Mouse (Mus musculus) brain, embryonic 14.5 days (tissue): ENCODE measurements around the gene Tmem107. TPM values are rescaled to one million over a fixed set of nuclear protein-coding genes. Genes with fewer than 3 reads are reported as not detected.
"Not testable (repeated sequence)": the region's sequence is repeated elsewhere in the genome, so short reads cannot be mapped to it uniquely, and the experiment has no call there.

ENCODE experiments used
- DNase-seq: peaks from one replicate; pipeline ENCODE4 v3.0.0-alpha.2; 2011; ENCODE audit warnings: low read depth
- CTCF ChIP-seq: fragments of 200-500 bp; IDR thresholded peaks from 2 replicates; pipeline ENCODE4 v1.5.1; 2012; ENCODE audit warnings: inconsistent platforms, mild to moderate bottlenecking, moderate library complexity, borderline replicate concordance; ENCODE audit not compliant: insufficient read depth, insufficient read length; ENCODE audit errors: extremely low read depth
- POLR2A ChIP-seq: fragments of 200-500 bp; IDR thresholded peaks from 2 replicates; pipeline ENCODE4 v1.6.1; 2012; ENCODE audit warnings: mild to moderate bottlenecking, inconsistent platforms, borderline replicate concordance; ENCODE audit not compliant: poor library complexity, insufficient read depth, insufficient read length, severe bottlenecking; ENCODE audit errors: extremely low read depth
- polyA plus RNA-seq: library from polyadenylated mRNA; depleted of rRNA; stranded (reverse); fragments of >200 nt; gene quantifications from 2 replicates; pipeline ENCODE4 v1.2.3, GENCODE M21; 2012

Gene Tmem107
- polyA plus RNA-seq, 1 experiment: 25.6 TPM

GRCm38 (mm10) chr11:69092386-69092751, 21.8 kb downstream of the Tmem107 start:
- peak; percentile 86 for TF ChIP-seq CTCF
- TF ChIP-seq POLR2A: no peak
- peak; percentile 69 for DNase-seq

GRCm38 (mm10) chr11:69092871-69093270, 22.3 kb downstream of the Tmem107 start:
- DNase-seq: no peak
- TF ChIP-seq CTCF (peak; percentile 18; the same call in 1 of the 2 replicates), POLR2A (no peak)

- DNase-seq: not testable (repeated sequence)
These were observed 23.2 kb downstream of the Tmem107 start for GRCm38 (mm10) chr11:69093856-69094255.

GRCm38 (mm10) chr11:69094697-69095429, 24.3 kb downstream of the Tmem107 start, which contains the start of gene Per1:
Per1 (plus strand) TSS chr11:69095217.
- no peak for TF ChIP-seq POLR2A
- TF ChIP-seq CTCF: no peak

GRCm38 (mm10) chr11:69095511-69096231, 25.1 kb downstream of the Tmem107 start:
- DNase-seq: peak; percentile 11
- TF ChIP-seq CTCF (no peak), POLR2A (no peak)

More at GRCm38 (mm10) chr11:69094697-69095429, 24.3 kb downstream of the Tmem107 start, which contains the start of gene Per1:
- peak; percentile 100 for DNase-seq

GRCm38 (mm10) chr11:69096360-69096986, 25.9 kb downstream of the Tmem107 start:
- no peak for TF ChIP-seq CTCF
- TF ChIP-seq POLR2A: no peak
- DNase-seq: no peak

GRCm38 (mm10) chr11:69096987-69097900, 26.6 kb downstream of the Tmem107 start:
- peak; percentile 95 for DNase-seq
- TF ChIP-seq POLR2A (no peak), CTCF (no peak)

GRCm38 (mm10) chr11:69098039-69098761, 27.6 kb downstream of the Tmem107 start:
- TF ChIP-seq CTCF (no peak), POLR2A (no peak)
- DNase-seq: no peak

GRCm38 (mm10) chr11:69098762-69099091, 28.1 kb downstream of the Tmem107 start:
- TF ChIP-seq POLR2A: peak; percentile 16; the same call in 1 of the 2 replicates
- no peak for TF ChIP-seq CTCF

GRCm38 (mm10) chr11:69099177-69099914, 28.7 kb downstream of the Tmem107 start:
- TF ChIP-seq CTCF (no peak), POLR2A (no peak)
- peak; percentile 69 for DNase-seq

More at GRCm38 (mm10) chr11:69098762-69099091, 28.1 kb downstream of the Tmem107 start:
- DNase-seq: peak; percentile 95

- TF ChIP-seq CTCF (0 out of 2 replicates have a peak, but pooled peaks have one; percentile 6), POLR2A (no peak)
- peak; percentile 94 for DNase-seq
These were observed 29.3 kb downstream of the Tmem107 start for GRCm38 (mm10) chr11:69099915-69100345.

- TF ChIP-seq POLR2A (no peak), CTCF (no peak)
- DNase-seq: no peak
These were observed 30.2 kb downstream of the Tmem107 start for GRCm38 (mm10) chr11:69100639-69101360.
